Mouse (Mus musculus) liver, adult 2 months (tissue): ENCODE measurements around the gene H2-Aa. TPM values are rescaled to one million over a fixed set of nuclear protein-coding genes. Genes with fewer than 3 reads are reported as not detected.
A peak's percentile ranks its signal among the peaks of the same experiment; 100 is the strongest.
"Not testable (repeated sequence)": the region's sequence is repeated elsewhere in the genome, so short reads cannot be mapped to it uniquely, and the experiment has no call there.

ENCODE experiments used
- DNase-seq: peaks from one replicate; pipeline ENCODE4 v3.0.0-alpha.2; 2011; ENCODE audit warnings: low read depth, low spot score; ENCODE audit errors: extremely low read depth
- H3K27ac ChIP-seq: fragments of 200-500 bp; replicated peaks from 2 replicates; pipeline ENCODE4 v1.5.1; 2012; ENCODE audit warnings: low read depth, mild to moderate bottlenecking, control low read depth, inconsistent platforms, low read length; ENCODE audit not compliant: insufficient read depth
- H3K27me3 ChIP-seq: fragments of 200-500 bp; 2 replicates; pipeline ENCODE4 v1.6.1; 2012; ENCODE audit warnings: mild to moderate bottlenecking, moderate library complexity, low read length, inconsistent platforms; ENCODE audit not compliant: control insufficient read depth, insufficient read depth
- H3K36me3 ChIP-seq: fragments of 200-500 bp; 2 replicates; pipeline ENCODE4 v1.6.1; 2012; ENCODE audit warnings: low read length, inconsistent platforms; ENCODE audit not compliant: control insufficient read depth, insufficient read depth
- H3K4me1 ChIP-seq: fragments of 200-500 bp; 2 replicates; pipeline ENCODE4 v1.6.1; 2011; ENCODE audit warnings: low read length; ENCODE audit not compliant: control insufficient read depth, insufficient read depth
- H3K4me3 ChIP-seq: fragments of 200-500 bp; 2 replicates; pipeline ENCODE4 v1.5.1; 2011; ENCODE audit warnings: low read depth, mild to moderate bottlenecking, control low read depth, low read length, moderate library complexity; ENCODE audit not compliant: insufficient read depth
- H3K79me2 ChIP-seq: fragments of 200-500 bp; 2 replicates; pipeline ENCODE4 v1.6.1; 2012; ENCODE audit warnings: inconsistent platforms, mild to moderate bottlenecking, low read length, moderate library complexity; ENCODE audit not compliant: control insufficient read depth, insufficient read depth
- H3K9ac ChIP-seq: fragments of 200-500 bp; 2 replicates; pipeline ENCODE4 v1.6.1; 2012; ENCODE audit warnings: low read depth, mild to moderate bottlenecking, control low read depth, inconsistent platforms, low read length
- CTCF ChIP-seq: fragments of 200-500 bp; IDR thresholded peaks from 2 replicates; pipeline ENCODE4 v1.5.1; 2011; ENCODE audit warnings: low read depth, low read length, control low read depth
- POLR2A ChIP-seq: fragments of 200-500 bp; IDR thresholded peaks from 2 replicates; pipeline ENCODE4 v1.6.1; 2011; ENCODE audit warnings: low read length, control low read depth; ENCODE audit not compliant: insufficient read depth; ENCODE audit errors: extremely low read depth
- WGBS: fragments of 180-500 bp; shearing (Covaris S2); methylation state at CpG from one replicate; pipeline ENCODE4 v1.1.7; 2018; 5-methylcytosine and 5-hydroxymethylcytosine counted together
- polyA plus RNA-seq: library from polyadenylated mRNA; depleted of rRNA; stranded (reverse); fragments of >200 nt; gene quantifications from 2 replicates; pipeline ENCODE4 v1.2.3, GENCODE M21; 2012
- total RNA-seq: library from RNA; depleted of rRNA; stranded (reverse); fragments of >200 nt; gene quantifications from 2 replicates; pipeline ENCODE4 v1.2.3, GENCODE M21; 2014

The H2-Aa gene
- total and polyA plus RNA-seq, 2 experiments = 32.8 to 78.0 TPM

DNA sequence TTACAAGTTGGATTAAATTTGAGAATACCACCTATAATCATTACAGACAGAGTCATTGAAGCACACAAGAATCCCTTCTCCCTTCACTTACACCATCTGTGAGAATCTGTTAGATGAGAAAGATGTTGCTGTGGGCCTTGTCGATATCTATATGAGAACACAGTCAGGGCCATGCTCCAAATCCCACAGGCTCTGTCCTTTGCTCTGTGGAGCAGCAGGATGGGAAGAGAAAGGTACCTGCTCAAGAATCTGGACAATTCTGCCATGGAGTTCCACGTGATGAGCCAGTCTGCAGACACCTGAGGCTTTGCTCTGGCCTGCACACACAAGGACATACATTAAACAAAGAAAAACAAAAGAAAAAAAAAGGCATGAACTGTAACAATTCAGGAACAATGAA, 29.1 kb upstream of the H2-Aa start:
- no peak for DNase-seq
- Histone ChIP-seq H3K4me3 (no peak overlapping the region), H3K9ac (no peak overlapping the region), H3K79me2 (no peaks in the 10 kb centered on the region), H3K27me3 (no peaks in the 10 kb centered on the region), H3K36me3 (no peaks in the 10 kb centered on the region), H3K27ac (no peak overlapping the region), H3K4me1 (no peaks in the 10 kb centered on the region)
- WGBS = 76% methylated on average over 2 of the region's 2 CpGs
- TF ChIP-seq POLR2A = no peak
- no peak for TF ChIP-seq CTCF

DNA sequence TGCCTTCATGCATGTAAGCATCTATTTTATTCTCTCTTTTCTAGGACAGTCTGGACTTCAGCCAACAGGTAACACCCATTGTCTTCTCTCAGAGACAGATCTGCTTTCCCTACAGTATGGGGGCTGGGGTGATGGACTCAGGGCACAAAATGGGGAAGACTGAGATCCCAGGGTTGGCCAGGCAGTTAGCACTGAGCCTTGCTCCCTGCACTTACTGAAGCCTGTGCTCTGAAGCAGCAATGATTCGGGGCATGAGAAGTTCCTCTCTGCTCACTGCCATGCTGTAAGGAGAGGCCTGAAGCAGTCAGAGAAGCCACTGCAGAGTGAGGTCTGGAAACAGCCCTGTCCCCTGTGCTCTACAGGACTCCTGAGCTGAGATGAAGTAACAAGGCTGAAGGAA, 27.9 kb upstream of the H2-Aa start:
- no peaks in the 10 kb centered on the region for H3K4me1 ChIP-seq
- WGBS = 81% methylated on average over 1 of the region's 1 CpGs
- no peaks in the 10 kb centered on the region for H3K36me3 ChIP-seq
- no peak for DNase-seq
- no peaks in the 10 kb centered on the region for H3K27me3 ChIP-seq
- no peak overlapping the region for H3K9ac ChIP-seq
- H3K27ac ChIP-seq = no peak overlapping the region
- H3K79me2 ChIP-seq = no peaks in the 10 kb centered on the region
- H3K4me3 ChIP-seq = no peak overlapping the region
- no peak for TF ChIP-seq CTCF
- TF ChIP-seq POLR2A = no peak

DNA sequence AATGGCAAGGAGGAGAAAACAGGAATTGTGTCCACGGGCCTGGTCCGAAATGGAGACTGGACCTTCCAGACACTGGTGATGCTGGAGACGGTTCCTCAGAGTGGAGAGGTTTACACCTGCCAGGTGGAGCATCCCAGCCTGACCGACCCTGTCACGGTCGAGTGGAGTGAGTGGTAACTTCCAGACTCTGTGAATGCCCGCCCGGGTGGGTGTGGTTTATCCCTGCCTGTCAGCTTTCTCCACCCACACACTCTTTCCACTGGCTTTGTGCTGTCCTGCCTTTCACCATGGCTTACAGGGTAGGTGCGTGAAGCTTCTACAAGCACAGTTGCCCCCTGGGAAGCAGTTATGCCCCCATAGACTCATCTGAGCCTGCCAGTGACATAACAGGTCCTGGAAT, 26.7 kb upstream of the H2-Aa start:
- H3K79me2 ChIP-seq = no peaks in the 10 kb centered on the region
- no peaks in the 10 kb centered on the region for H3K4me1 ChIP-seq
- no peak overlapping the region for H3K9ac ChIP-seq
- H3K27ac ChIP-seq = no peak overlapping the region
- H3K36me3 ChIP-seq = no peaks in the 10 kb centered on the region
- H3K4me3 ChIP-seq = no peak overlapping the region
- WGBS = 70% methylated on average over 9 of the region's 9 CpGs
- H3K27me3 ChIP-seq = no peaks in the 10 kb centered on the region
- no peak for TF ChIP-seq POLR2A
- no peak for TF ChIP-seq CTCF
- no peak for DNase-seq

DNA sequence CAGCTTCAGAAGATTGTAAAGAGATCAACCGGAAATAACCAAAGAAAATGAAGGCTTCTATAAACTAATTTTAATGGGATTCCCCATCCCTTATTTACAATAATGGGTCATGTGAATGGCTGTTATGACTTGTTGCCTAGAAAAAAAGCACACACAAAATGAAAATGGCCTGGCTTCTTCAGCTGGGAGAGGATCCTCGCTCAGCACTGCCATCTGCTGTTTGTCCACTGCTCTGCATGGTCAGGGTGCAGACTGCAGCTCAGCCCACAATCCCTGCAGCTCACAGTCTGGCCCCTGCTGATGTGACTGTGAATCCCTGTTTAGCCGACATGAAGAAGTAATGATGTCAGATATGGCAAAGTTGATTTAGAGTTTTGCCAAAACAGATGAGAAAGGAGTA, 25.8 kb upstream of the H2-Aa start:
- no peaks in the 10 kb centered on the region for H3K4me1 ChIP-seq
- H3K79me2 ChIP-seq = no peaks in the 10 kb centered on the region
- no peak overlapping the region for H3K4me3 ChIP-seq
- H3K27me3 ChIP-seq = no peaks in the 10 kb centered on the region
- H3K27ac ChIP-seq = no peak overlapping the region
- peak; percentile 98 for TF ChIP-seq CTCF
- TF ChIP-seq POLR2A = no peak
- H3K36me3 ChIP-seq = no peaks in the 10 kb centered on the region
- H3K9ac ChIP-seq = no peak overlapping the region
- 34% methylated on average over 3 of the region's 3 CpGs for WGBS
- peak; percentile 26 for DNase-seq

DNA sequence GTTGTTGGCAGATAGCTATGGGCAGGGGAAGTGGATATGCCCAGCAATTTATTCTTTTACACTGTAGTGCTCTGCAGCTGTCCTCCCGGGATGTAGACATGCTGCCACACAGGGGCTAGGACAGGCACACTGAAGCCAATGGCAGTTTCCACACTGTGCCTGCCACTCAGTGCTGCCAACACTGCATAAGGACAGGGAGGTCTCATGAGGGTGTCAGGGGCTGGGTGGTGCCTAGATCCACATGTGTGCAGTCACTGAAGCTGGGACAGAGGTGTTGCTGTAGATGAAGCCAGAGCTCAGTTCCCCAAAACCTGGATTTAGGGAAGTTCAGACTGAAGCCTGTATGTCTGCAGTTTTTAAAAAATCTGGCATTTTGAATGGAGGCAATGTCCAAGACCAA, 24.6 kb upstream of the H2-Aa start:
- WGBS = 86% methylated on average over 1 of the region's 1 CpGs
- no peaks in the 10 kb centered on the region for H3K27me3 ChIP-seq
- no peaks in the 10 kb centered on the region for H3K79me2 ChIP-seq
- no peak overlapping the region for H3K9ac ChIP-seq
- H3K36me3 ChIP-seq = no peaks in the 10 kb centered on the region
- H3K4me1 ChIP-seq = no peaks in the 10 kb centered on the region
- H3K4me3 ChIP-seq = no peak overlapping the region
- H3K27ac ChIP-seq = no peak overlapping the region
- no peak for TF ChIP-seq CTCF
- no peak for TF ChIP-seq POLR2A
- no peak for DNase-seq

DNA sequence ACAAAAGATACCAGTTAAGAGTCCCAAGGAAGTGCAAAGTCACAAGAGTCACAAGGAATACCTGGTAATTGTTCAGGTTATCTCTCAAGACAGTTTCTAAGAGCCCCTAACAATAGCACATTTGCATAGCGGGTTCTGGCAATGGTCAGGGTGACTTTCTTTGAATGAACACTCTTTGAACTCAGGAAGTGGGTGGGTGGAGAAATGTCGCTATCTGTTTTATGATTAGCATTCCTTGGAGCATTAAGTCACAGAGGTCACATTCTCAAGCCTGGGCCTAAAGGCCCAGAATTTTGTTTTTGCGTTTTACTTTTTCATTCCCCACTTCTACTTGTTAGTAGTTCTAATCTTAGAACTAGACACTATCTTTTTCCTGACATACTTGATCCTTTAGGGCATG, 22.9 kb upstream of the H2-Aa start:
- 90% methylated on average over 3 of the region's 3 CpGs for WGBS
- not testable (repeated sequence) for H3K79me2 ChIP-seq, H3K36me3 ChIP-seq, DNase-seq, H3K27me3 ChIP-seq, H3K27ac ChIP-seq, H3K9ac ChIP-seq, H3K4me3 ChIP-seq, H3K4me1 ChIP-seq
